Mouse (Mus musculus) frontal cortex, postnatal 10 days (tissue): ENCODE measurements at regions not wholly inside any gene's neighbourhood (a gene's known extent, or its start where the extent isn't known, plus 50 kb on each side); places are given as distances from the start of the nearest gene placed in this dataset.

Experiments used
- DNase-seq, 2 experiments: peaks; one replicate each; pipeline ENCODE4 v3.0.0; 2022; ENCODE audit warnings: low spot score in 2 of 2, mixed read lengths in 1 of 2

DNA sequence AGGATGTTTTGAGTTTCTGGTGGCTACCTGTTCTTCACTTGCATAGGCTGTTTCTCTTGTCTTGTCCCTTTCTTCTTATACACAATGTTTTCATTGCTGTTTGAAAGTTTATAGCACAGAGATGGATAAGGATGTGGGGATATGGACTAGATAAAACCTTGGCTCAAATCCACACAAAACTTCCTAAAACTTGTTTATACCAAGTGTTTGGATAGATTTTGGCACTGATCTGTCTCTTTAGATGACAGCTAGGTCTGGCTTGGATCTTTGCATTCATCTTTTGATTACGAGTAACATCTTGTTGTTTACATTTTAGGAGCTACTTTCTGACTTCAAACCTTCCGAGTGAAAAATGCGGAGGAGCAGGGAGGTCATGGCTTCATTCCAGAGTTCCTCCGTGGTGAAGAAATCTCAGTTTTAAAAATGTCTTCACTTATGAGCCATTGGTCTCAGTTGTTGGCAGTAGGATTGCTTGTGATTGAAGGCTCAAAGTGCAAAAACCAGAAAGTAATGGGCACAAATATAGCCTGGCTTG, 190.1 kb upstream of the Pkn2 start:
- no peak for DNase-seq

- no peak for DNase-seq
These were observed 173.1 kb upstream of the Pkn2 start for GRCm38 (mm10) chr3:143054858-143055257.

DNA sequence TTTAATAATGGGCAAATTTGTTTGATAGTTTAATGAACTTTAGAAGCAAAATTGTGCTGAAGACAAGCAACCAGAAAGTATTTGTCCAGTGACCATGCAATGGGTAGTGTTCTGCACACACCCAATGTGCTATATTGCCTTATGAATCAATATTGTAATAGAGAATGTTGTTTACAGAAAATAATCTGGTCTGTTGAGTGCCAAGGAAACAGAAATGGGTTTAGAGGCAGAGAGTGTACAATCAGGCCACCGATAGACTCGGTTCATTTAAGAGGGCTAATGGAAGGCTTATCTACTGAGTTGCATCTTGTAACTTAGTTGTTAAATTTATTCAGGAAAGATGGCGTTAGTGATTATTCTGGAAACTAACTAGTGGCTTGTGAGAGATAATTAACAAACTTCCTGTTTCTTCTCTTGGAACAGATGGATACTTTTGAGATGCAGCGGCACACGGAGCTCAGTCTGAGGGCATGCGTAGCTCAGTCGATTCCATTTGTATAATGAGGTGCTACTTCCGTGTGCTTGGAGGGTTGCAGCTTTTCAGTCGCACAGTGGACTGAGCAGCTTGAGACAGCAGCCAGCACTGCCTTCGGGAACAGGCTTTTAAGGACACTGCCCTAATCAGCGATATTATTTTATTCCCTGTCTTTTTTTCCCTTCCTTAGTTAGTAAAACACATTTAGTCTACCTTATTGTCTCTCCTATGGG, 171.6 kb upstream of the Pkn2 start:
- DNase-seq = no peak

DNA sequence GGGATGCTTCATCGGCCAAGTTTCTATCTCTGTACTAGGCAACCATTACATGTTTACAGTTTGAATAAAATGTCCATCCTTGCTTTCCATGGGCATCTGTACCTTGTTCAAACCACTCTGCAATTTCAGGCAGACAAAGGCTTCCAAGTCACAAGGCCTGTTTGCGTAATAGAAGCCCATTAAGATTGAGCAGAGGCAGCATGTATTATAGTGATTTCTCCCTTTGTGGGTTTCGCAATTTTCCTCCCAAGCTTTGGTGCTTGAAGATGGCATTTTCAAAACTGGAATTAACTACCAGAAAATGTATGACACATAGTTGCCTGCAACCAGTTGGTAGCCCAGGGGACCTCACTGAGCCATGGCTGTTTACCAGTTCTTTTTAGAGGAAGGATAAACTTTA, 158.9 kb upstream of the Pkn2 start:
- DNase-seq = no peak

DNA sequence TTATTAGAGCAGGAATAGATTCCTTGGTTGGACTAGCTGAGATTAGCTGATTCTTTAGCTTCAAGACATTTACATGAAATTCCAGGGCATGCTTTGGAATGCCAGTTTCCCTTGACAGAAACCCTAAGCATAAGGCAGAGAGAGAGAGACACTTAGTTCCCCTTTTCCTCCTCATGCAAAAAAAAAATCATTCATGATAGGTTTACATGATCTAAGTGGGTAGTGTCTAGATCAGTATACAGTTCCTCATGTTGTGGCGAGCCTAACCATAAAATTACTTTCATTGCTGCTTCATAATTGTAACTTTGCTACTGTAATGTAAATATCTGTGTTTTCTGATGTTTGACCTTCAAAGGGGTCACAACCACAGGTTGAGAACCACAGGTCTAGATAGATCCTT, 154.3 kb upstream of the Pkn2 start:
- DNase-seq = no peak

- no peak for DNase-seq
These were observed 152.8 kb upstream of the Pkn2 start for GRCm38 (mm10) chr3:143034588-143034987.

DNA sequence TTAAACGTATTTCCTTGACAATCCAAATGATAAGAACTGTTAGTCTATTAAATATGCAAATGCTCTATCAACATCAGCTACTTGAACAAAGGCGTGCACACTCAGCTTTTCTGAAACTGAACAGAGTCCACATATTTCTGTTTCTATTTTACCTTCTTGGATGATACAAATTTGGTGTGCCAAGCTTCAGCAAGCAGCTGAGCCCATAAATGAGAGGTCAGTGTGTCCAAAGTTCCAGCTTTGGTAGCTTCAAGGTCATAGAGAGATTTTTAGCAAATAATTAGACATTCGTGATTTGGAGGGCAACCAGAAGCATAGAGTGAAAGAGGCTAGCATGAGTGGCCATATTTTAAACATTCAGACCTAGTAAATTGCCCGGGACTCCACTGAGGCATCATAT, 140.7 kb upstream of the Pkn2 start:
- no peak for DNase-seq

DNA sequence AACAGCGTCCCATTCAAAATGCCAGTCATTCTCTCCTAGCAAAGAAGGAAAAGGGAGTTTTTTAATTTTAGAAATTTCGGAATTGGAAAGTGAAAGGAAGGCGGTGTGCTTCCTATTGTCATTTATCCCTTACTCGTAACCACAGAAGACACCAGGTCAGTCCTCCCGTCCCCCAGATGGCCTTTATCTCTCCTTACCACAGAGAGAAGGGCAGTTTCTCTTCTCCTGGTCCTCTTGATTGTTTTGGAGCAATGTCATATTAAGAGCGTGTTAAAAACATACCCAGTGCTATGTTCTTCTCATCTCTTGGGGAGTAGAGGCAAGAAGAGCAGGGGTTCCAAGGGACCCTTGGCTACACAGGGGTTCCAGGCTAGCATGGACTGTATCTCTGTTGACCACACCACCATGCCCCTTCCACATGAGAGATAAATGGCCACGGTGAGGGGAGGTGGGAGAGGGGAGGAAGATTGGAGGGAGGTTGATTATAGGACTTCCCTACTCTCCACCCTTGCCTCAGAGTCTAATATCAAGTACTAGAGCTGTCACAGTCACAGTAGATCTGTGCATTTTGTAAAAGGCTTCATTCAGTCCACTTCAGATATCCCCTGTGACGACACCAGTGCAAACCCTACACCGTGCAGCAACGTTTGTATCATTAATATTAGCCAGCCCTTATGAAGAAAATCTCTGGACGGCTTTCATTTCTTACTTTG, 139.5 kb upstream of the Pkn2 start:
- no peak for DNase-seq

GRCm38 (mm10) chr3:143017480-143017879, 135.7 kb upstream of the Pkn2 start:
- no peak for DNase-seq

- no peak for DNase-seq
These were observed 135.0 kb upstream of the Pkn2 start for GRCm38 (mm10) chr3:143016758-143017157.

- DNase-seq = no peak
These were observed 132.6 kb upstream of the Pkn2 start for GRCm38 (mm10) chr3:143014421-143014820.

GRCm38 (mm10) chr3:143007047-143007446, 125.2 kb upstream of the Pkn2 start:
- DNase-seq = no peak

DNA sequence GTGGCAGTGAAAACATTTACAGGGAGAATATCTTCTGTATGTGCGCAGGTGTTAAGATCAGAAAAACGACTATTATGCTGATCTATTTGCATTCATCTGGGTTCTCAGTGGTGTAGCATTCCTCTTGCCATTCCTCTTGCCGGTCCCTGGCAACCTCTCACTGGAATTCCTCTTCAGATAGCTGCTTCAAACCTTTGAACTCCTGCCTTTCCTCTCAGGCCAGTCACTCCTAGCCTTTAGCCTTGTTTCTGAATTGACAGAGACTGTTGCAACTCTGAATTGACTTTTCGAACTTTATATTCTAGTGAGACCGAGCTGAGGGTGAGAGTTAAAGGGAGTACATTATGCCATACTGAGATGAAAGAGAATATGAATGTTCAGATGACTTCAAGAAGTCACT, 120.1 kb upstream of the Pkn2 start:
- DNase-seq = no peak

- DNase-seq = no peak
These were observed 114.4 kb upstream of the Pkn2 start for GRCm38 (mm10) chr3:142995981-142996743.

- DNase-seq = no peak
These were observed 102.7 kb upstream of the Pkn2 start for GRCm38 (mm10) chr3:142984547-142984946.

GRCm38 (mm10) chr3:142981221-142981620, 99.4 kb upstream of the Pkn2 start:
- no peak for DNase-seq

DNA sequence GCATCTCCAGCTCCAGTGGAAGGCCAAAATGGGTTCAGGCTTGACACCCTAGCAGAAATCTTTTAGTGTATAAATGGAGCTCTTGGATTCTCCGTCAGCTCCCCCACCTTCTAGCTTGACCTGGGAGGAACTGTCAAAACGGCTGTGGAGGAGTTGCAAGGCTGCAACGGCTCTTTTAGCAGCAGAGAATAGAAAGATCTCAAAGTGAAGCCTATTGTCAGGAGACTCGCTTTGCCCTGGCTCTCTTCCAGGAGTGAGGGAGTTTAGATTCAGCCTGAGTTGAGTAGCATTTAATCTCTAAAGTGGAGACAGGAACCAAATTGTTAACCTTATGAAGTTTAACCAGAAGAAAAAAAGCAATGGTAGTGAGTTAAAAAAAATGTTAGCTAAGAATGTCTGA, 97.4 kb upstream of the Pkn2 start:
- no peak for DNase-seq

- no peak for DNase-seq
These were observed 95.0 kb upstream of the Pkn2 start for GRCm38 (mm10) chr3:142976519-142977394.

- no peak for DNase-seq
These were observed 93.8 kb upstream of the Pkn2 start for GRCm38 (mm10) chr3:142975606-142976005.

DNA sequence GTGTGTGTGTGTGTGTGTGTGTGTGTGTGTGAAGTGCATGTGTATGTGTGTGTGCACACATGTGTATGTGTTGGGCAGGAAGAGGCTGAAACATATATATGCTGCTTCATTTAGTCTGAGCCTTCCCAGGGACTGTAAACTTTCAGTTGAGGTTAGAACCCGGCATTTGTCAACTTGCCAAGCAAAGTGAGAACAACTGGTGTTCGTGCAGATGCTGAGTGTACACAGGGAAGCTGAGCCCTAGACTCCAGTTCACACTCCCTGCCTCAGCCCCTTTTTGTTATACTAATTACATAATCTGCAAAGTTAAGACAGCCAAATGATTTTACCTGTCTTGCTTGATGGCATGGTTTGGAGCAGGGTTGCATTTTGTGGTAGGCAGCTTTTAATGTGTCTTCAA, 87.7 kb upstream of the Pkn2 start:
- DNase-seq = no peak

DNA sequence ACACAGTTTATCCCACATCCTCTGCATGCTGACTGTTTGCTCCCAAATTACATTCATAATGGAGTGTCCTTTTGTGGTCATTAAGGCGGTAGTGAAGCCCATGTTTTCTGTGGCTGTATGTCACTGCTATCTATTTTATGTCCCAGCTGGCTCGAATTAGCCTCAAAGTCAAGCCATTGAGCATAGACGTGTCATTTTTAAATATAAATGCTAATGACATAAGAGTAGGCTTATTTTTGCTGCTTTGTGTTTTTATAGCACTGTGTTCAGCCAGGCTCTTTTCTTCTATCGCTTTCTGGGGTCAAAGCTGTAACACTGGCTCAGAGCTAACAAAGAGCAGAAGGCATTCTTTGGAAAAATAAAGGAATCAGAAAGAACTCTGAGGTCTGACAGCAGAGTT, 83.8 kb upstream of the Pkn2 start:
- DNase-seq = no peak
